Mouse (Mus musculus): ENCODE data around the gene Mical3.

Mical3 gene

GRCm38 (mm10) chr6:120964179-120964578, 166.6 kb downstream of the Mical3 start:
- no peak for DNase-seq (ENCODE audit: low spot score)

- DNase-seq (ENCODE audit: low spot score) = no peak
These were observed 170.3 kb downstream of the Mical3 start for GRCm38 (mm10) chr6:120960338-120961030.

- DNase-seq (ENCODE audit: low spot score) = no peak
These were observed 173.5 kb downstream of the Mical3 start for GRCm38 (mm10) chr6:120957331-120957730.

GRCm38 (mm10) chr6:120956259-120957161, 174.3 kb downstream of the Mical3 start:
- no peak for DNase-seq (ENCODE audit: low spot score)

- DNase-seq (ENCODE audit: low spot score) = no peak
These were observed 175.6 kb downstream of the Mical3 start for GRCm38 (mm10) chr6:120955215-120955614.

GRCm38 (mm10) chr6:120954241-120954640, 176.6 kb downstream of the Mical3 start:
- DNase-seq (ENCODE audit: low spot score) = no peak

GRCm38 (mm10) chr6:120952475-120952874, 178.3 kb downstream of the Mical3 start:
- DNase-seq (ENCODE audit: low spot score) = no peak

- no peak for DNase-seq (ENCODE audit: low spot score)
These were observed 179.5 kb downstream of the Mical3 start for GRCm38 (mm10) chr6:120951311-120951710.

GRCm38 (mm10) chr6:120945510-120945909, 185.3 kb downstream of the Mical3 start:
- DNase-seq (ENCODE audit: low spot score) = no peak

GRCm38 (mm10) chr6:120943964-120944363, 186.8 kb downstream of the Mical3 start:
- DNase-seq (ENCODE audit: low spot score) = no peak

- no peak for DNase-seq (ENCODE audit: low spot score)
These were observed 187.2 kb downstream of the Mical3 start for GRCm38 (mm10) chr6:120943551-120943950.

GRCm38 (mm10) chr6:120943079-120943478, 187.7 kb downstream of the Mical3 start:
- no peak for DNase-seq (ENCODE audit: low spot score)

GRCm38 (mm10) chr6:120941575-120941974, 189.2 kb downstream of the Mical3 start:
- DNase-seq (ENCODE audit: low spot score) = no peak

GRCm38 (mm10) chr6:120941084-120941481, 189.7 kb downstream of the Mical3 start:
- DNase-seq (ENCODE audit: low spot score) = no peak

GRCm38 (mm10) chr6:120940446-120941083, 190.2 kb downstream of the Mical3 start:
- DNase-seq (ENCODE audit: low spot score) = no peak

GRCm38 (mm10) chr6:120939783-120940182, 191.0 kb downstream of the Mical3 start:
- no peak for DNase-seq (ENCODE audit: low spot score)

GRCm38 (mm10) chr6:120938763-120939450, 191.9 kb downstream of the Mical3 start:
- no peak for DNase-seq (ENCODE audit: low spot score)

- no peak for DNase-seq (ENCODE audit: low spot score)
These were observed 192.7 kb downstream of the Mical3 start for GRCm38 (mm10) chr6:120937999-120938608.

GRCm38 (mm10) chr6:120937104-120937617, 193.6 kb downstream of the Mical3 start:
- DNase-seq (ENCODE audit: low spot score) = no peak

- DNase-seq (ENCODE audit: low spot score) = no peak
These were observed 196.6 kb downstream of the Mical3 start for GRCm38 (mm10) chr6:120934176-120934575.

- DNase-seq (ENCODE audit: low spot score) = no peak
These were observed 197.1 kb downstream of the Mical3 start for GRCm38 (mm10) chr6:120933670-120934069.
